Comparison of ENCODE assay signal across 8 mouse cellular contexts in genomic region chr11:86592993-86593392, GRCm38 (mm10). TPM values are rescaled to one million over a fixed set of nuclear protein-coding genes. Genes with fewer than 3 reads are reported as not detected.
DNase-seq lines count a peak whose midpoint lies in the region; ATAC-seq and TF ChIP-seq lines count a peak whose summit lies in the region.

No protein-coding gene starts in this region.

- intact Hi-C loops in left cerebral cortex, postnatal 10 days (cut with DNase I) = no loop called here

- peak; percentile 79 for ATAC-seq in liver, embryonic 11.5 days (replicated peaks; ENCODE audit: low FRiP score)
- ATAC-seq in G1E (ENCODE audit: extremely low read depth, insufficient number of reproducible peaks, low FRiP score, poor library complexity, severe bottlenecking) = peak; percentile 94
- peak; percentile 96 for ATAC-seq in megakaryocyte progenitor cell, adult 5-6 weeks (replicated peaks; ENCODE audit: poor library complexity)

- WGBS in liver, embryonic 11.5 days = 15% methylated on average over 3 of the region's 3 CpGs

- H3K36me3 ChIP-seq in liver, embryonic 11.5 days (ENCODE audit: control insufficient read depth, insufficient read depth, low read length) = no peaks in the 10 kb centered on the region
- peaks cover 47% of the 10 kb centered on the region for H3K36me3 ChIP-seq in G1E (replicated peaks)

- H3K4me3 ChIP-seq in liver, embryonic 11.5 days (ENCODE audit: low read depth, low read length) = no peak overlapping the region
- H3K4me3 ChIP-seq in G1E (ENCODE audit: low read depth, low read length) = no peak overlapping the region; the same call in 1 of the 2 replicates

- peaks cover 40% of the 10 kb centered on the region for H3K4me1 ChIP-seq in liver, embryonic 11.5 days (replicated peaks; ENCODE audit: control insufficient read depth, insufficient read depth, low read length)
- H3K4me1 ChIP-seq in G1E (ENCODE audit: insufficient read depth, low read depth, low read length) = peaks cover 62% of the 10 kb centered on the region

- no peak for TF ChIP-seq CTCF in G1E (IDR thresholded peaks at IDR 0.05; ENCODE audit: low read depth, low read length)

- no peak overlapping the region; the same call in 1 of the 2 replicates for H3K9ac ChIP-seq in liver, embryonic 11.5 days (ENCODE audit: low read depth, low read length)

- peak overlapping the region; percentile 88 for H3K27ac ChIP-seq in liver, embryonic 11.5 days (ENCODE audit: low read depth, low read length)

- H3K27me3 ChIP-seq in liver, embryonic 11.5 days (replicated peaks; ENCODE audit: control insufficient read depth, insufficient read depth, low read length) = no peaks in the 10 kb centered on the region
- H3K27me3 ChIP-seq in G1E (ENCODE audit: insufficient read depth, low read length) = no peaks in the 10 kb centered on the region

- H3K9me3 ChIP-seq in liver, embryonic 11.5 days (ENCODE audit: control insufficient read depth, low read length) = no peaks in the 10 kb centered on the region
- no peaks in the 10 kb centered on the region for H3K9me3 ChIP-seq in G1E (replicated peaks)

- H3K4me2 ChIP-seq in liver, embryonic 11.5 days = peak overlapping the region; percentile 48

- no peak for DNase-seq in liver, embryonic 11.5 days (ENCODE audit: low spot score)
- DNase-seq in liver = no peak
- DNase-seq in G1E (ENCODE audit: low spot score) = peak; percentile 78
- DNase-seq in fibroblast of lung, adult 2 months (ENCODE audit: low read depth) = peak; percentile 83
- DNase-seq in layer of hippocampus, adult 9-11 months = no peak
- DNase-seq in left cerebral cortex, postnatal 10 days (ENCODE audit: extremely low spot score in 1 of 2, low spot score in 2 of 2) = no peak
- DNase-seq in layer of hippocampus, postnatal 10 days (ENCODE audit: low spot score in 2 of 2) = no peak

RNA-seq across cellular contexts. Expression of gene Tubd1, which starts 48.2 kb away (rescaled TPM):
- 18.5 and 18.7 TPM in 2 replicates for polyA plus RNA-seq in liver, embryonic 11.5 days (2014; fragmentation: Nextera tagmentation; extraction: Ambion mirVana)
- 11.7 and 13.7 TPM in 2 replicates for total RNA-seq in G1E (2014; fragmentation: Nextera tagmentation)
- 8.6 and 10.6 TPM in 2 replicates for total RNA-seq in G1E (2017)
- 0.25 and 0.29 TPM in 2 replicates for polyA plus RNA-seq in G1E (2012)
- total RNA-seq in megakaryocyte progenitor cell, adult 5-6 weeks (2015) = 7.0 and 15.0 TPM in 2 replicates
- 9.4 and 11.5 TPM in 2 replicates for total RNA-seq in megakaryocyte progenitor cell, adult 5-6 weeks (2017)
- total RNA-seq in left cerebral cortex, postnatal 10 days (2021) = 1 to 10 TPM; 6.1 to 7.4 TPM
- total RNA-seq in layer of hippocampus, postnatal 10 days (2021) = 1 to 10 TPM; 6.4 to 7.2 TPM

RNA-seq across cellular contexts. Expression of gene Rps6kb1, which starts 48.4 kb away (rescaled TPM):
- polyA plus RNA-seq in liver, embryonic 11.5 days (2014; fragmentation: Nextera tagmentation; extraction: Ambion mirVana) = 48.4 and 50.9 TPM in 2 replicates
- 59.9 and 73.0 TPM in 2 replicates for total RNA-seq in G1E (2014; fragmentation: Nextera tagmentation)
- total RNA-seq in G1E (2017) = 31.7 and 38.1 TPM in 2 replicates
- polyA plus RNA-seq in G1E (2012) = 17.2 and 17.6 TPM in 2 replicates
- total RNA-seq in megakaryocyte progenitor cell, adult 5-6 weeks (2015) = 44.3 and 53.2 TPM in 2 replicates
- 34.1 and 48.6 TPM in 2 replicates for total RNA-seq in megakaryocyte progenitor cell, adult 5-6 weeks (2017)
- 10 to 100 TPM; 46.2 to 49.6 TPM for total RNA-seq in left cerebral cortex, postnatal 10 days (2021)
- 10 to 100 TPM; 49.8 to 52.9 TPM for total RNA-seq in layer of hippocampus, postnatal 10 days (2021)

Comparison
In these comparisons a context has a peak if more than half of its experiments do, and no peak if none do; other contexts are left out.
1. DNase-seq: peak in G1E (single experiment) and fibroblast of lung, adult 2 months (single experiment); none in liver, embryonic 11.5 days (single experiment), liver (single experiment), layer of hippocampus, adult 9-11 months (single experiment), left cerebral cortex, postnatal 10 days (0 of 2) and layer of hippocampus, postnatal 10 days (0 of 2).
2. Peak in every context shown above with its lines, with median percentiles within 50 percentile points of each other: ATAC-seq.